Mouse (Mus musculus): ENCODE data around the gene Vps18. TPM values are rescaled to one million over a fixed set of nuclear protein-coding genes. Genes with fewer than 3 reads are reported as not detected.

The Vps18 gene
- polyA plus RNA-seq, 1 experiment: 18.2 TPM

DNA sequence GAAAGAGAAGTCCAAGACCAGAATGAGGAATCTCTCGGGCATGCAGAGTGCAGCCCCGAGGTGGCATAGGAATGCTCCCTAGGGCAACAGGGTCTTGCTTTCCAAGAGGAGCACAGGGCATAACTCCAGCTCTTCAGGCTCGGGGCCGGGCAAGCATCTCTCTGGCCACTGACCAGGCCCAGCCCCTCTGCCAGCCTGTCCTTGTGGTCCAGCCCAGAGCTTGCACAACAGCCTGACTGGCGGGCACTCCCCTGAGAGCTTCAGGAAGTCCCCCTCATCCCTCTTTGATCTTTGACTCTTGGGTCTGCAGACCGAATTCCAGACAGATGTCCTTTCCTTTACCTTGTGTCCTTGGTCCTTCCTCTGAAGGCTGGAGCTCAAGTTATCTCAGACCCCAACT, 14.3 kb downstream of the Vps18 start:
- Histone ChIP-seq H3K79me2 (ENCODE audit: control insufficient read depth, insufficient read depth) (no peaks in the 10 kb centered on the region), H3K27me3 (ENCODE audit: control insufficient read depth, insufficient read depth, insufficient read length) (no peaks in the 10 kb centered on the region), H3K36me3 (ENCODE audit: control insufficient read depth, insufficient read depth) (peaks cover 1% of the 10 kb centered on the region), H3K4me2 (ENCODE audit: low read depth) (no peak overlapping the region), H3ac (ENCODE audit: control insufficient read depth, insufficient read length) (no peak overlapping the region), H3K4me3 (no peak overlapping the region)
- TF ChIP-seq SRF (IDR thresholded peaks at IDR 0.05; ENCODE audit: control insufficient read depth, insufficient read length, low read depth) (no peak), E2F4 (IDR thresholded peaks at IDR 0.05; ENCODE audit: insufficient read depth) (no peak), TCF12 (IDR thresholded peaks at IDR 0.05; ENCODE audit: insufficient read depth, poor library complexity, severe bottlenecking) (no peak), USF1 (IDR thresholded peaks at IDR 0.05; ENCODE audit: low read depth) (no peak), POLR2AphosphoS2 (IDR thresholded peaks at IDR 0.05; ENCODE audit: insufficient read length, low read depth) (no peak), TCF3 (IDR thresholded peaks at IDR 0.05; ENCODE audit: insufficient read length, low read depth) (no peak), POLR2A (IDR thresholded peaks at IDR 0.05; ENCODE audit: insufficient read length, low read depth) (no peak), REST (IDR thresholded peaks at IDR 0.05; ENCODE audit: insufficient read depth, insufficient read length) (no peak), MYOD1 (IDR thresholded peaks at IDR 0.05; ENCODE audit: control insufficient read depth in 1 of 3, insufficient read length in 2 of 3, low read depth in 2 of 3) (no peak), CEBPB (IDR thresholded peaks at IDR 0.05; ENCODE audit: insufficient read depth, poor library complexity, severe bottlenecking) (no peak), MAX (IDR thresholded peaks at IDR 0.05; ENCODE audit: low read depth) (no peak), MYOG (IDR thresholded peaks at IDR 0.05; ENCODE audit: control insufficient read depth in 1 of 3, insufficient read depth in 1 of 3, insufficient read length in 2 of 3, low read depth in 2 of 3) (no peak)

DNA sequence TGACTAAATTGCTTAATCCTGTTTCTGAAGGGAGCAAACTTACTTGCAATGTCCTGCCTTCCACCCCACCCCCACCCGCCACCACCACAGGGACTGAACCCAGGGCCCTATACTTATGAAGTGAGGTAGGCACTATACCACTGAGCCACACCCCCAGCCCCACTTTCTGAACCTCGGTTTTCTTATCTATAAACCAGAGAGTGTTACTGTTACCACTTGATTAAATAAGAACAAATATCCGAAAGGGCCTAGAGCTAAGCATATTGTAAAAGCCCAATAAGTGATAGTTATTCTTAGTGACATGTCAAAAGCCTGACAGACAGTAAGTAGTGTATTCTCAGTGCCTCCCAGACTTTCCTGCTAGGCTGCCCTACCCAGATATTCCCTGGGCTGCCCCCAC, 15.9 kb downstream of the Vps18 start:
- no peak overlapping the region for H3K4me2 ChIP-seq (ENCODE audit: low read depth)
- no peaks in the 10 kb centered on the region for H3K79me2 ChIP-seq (ENCODE audit: control insufficient read depth, insufficient read depth)
- no peaks in the 10 kb centered on the region for H3K36me3 ChIP-seq (ENCODE audit: control insufficient read depth, insufficient read depth)
- H3ac ChIP-seq (ENCODE audit: control insufficient read depth, insufficient read length): no peak overlapping the region
- H3K27me3 ChIP-seq (ENCODE audit: control insufficient read depth, insufficient read depth, insufficient read length): no peaks in the 10 kb centered on the region
- H3K4me3 ChIP-seq: no peak overlapping the region
- TF ChIP-seq USF1 (IDR thresholded peaks at IDR 0.05; ENCODE audit: low read depth): no peak
- TF ChIP-seq E2F4 (IDR thresholded peaks at IDR 0.05; ENCODE audit: insufficient read depth): no peak
- no peak for TF ChIP-seq MAX (IDR thresholded peaks at IDR 0.05; ENCODE audit: low read depth)
- no peak for TF ChIP-seq TCF12 (IDR thresholded peaks at IDR 0.05; ENCODE audit: insufficient read depth, poor library complexity, severe bottlenecking)
- TF ChIP-seq POLR2A (IDR thresholded peaks at IDR 0.05; ENCODE audit: insufficient read length, low read depth): no peak
- TF ChIP-seq MYOG (IDR thresholded peaks at IDR 0.05; ENCODE audit: control insufficient read depth in 1 of 3, insufficient read depth in 1 of 3, insufficient read length in 2 of 3, low read depth in 2 of 3): no peak
- TF ChIP-seq REST (IDR thresholded peaks at IDR 0.05; ENCODE audit: insufficient read depth, insufficient read length): no peak
- TF ChIP-seq POLR2AphosphoS2 (IDR thresholded peaks at IDR 0.05; ENCODE audit: insufficient read length, low read depth): no peak
- no peak for TF ChIP-seq CEBPB (IDR thresholded peaks at IDR 0.05; ENCODE audit: insufficient read depth, poor library complexity, severe bottlenecking)

DNA sequence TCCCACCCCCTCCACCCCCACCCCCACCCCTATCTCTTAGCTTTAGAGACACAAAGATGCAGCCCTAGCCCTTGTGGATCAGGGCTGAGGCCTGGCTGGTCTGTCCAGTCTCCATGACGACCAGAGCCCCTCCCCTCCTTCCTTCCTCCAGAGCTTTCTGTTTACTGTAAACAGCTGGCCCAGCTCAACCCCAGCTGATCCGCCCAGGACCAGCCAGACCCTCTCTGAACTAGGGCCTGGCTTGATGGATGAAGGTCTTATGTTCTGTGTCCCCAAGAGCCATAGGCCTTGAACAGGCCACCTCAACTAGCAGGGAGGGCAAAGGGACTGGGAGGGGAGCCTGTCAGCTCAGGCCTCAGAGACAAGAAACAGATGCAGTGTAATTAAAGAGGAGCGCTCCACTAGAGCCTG, 16.3 kb downstream of the Vps18 start:
- Histone ChIP-seq H3K27me3 (ENCODE audit: control insufficient read depth, insufficient read depth, insufficient read length) (no peaks in the 10 kb centered on the region), H3K36me3 (ENCODE audit: control insufficient read depth, insufficient read depth) (no peaks in the 10 kb centered on the region), H3K4me2 (ENCODE audit: low read depth) (no peak overlapping the region), H3ac (ENCODE audit: control insufficient read depth, insufficient read length) (no peak overlapping the region), H3K79me2 (ENCODE audit: control insufficient read depth, insufficient read depth) (no peaks in the 10 kb centered on the region), H3K4me3 (no peak overlapping the region)
- no peak for TF ChIP-seq TCF3 (IDR thresholded peaks at IDR 0.05; ENCODE audit: insufficient read length, low read depth)

DNA sequence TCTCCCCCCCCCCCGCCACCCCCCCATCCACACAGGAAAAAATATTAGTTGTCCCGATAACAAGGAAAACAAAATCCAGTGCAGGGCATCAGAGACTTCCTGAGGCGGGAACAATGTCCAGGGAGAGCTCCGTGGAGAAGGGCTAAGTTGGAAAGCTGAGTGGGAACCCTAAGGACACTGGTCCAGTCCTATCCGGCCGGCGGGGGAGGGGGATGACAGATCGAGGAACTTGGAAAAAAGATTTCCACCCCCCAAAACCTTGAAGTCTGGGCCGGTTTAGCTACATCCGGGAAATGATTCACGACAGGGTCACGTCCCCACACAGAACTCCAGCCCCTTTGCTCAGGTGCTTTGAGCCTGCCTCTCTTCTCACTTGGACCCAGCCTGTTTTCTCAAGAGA, 23.0 kb downstream of the Vps18 start:
- Histone ChIP-seq H3K79me2 (ENCODE audit: control insufficient read depth, insufficient read depth) (no peaks in the 10 kb centered on the region), H3K4me2 (ENCODE audit: low read depth) (no peak overlapping the region), H3K4me3 (no peak overlapping the region), H3K27me3 (ENCODE audit: control insufficient read depth, insufficient read depth, insufficient read length) (no peaks in the 10 kb centered on the region), H3ac (ENCODE audit: control insufficient read depth, insufficient read length) (no peak overlapping the region), H3K36me3 (ENCODE audit: control insufficient read depth, insufficient read depth) (no peaks in the 10 kb centered on the region)
- no peak for TF ChIP-seq CEBPB (IDR thresholded peaks at IDR 0.05; ENCODE audit: insufficient read depth, poor library complexity, severe bottlenecking)
- TF ChIP-seq MYOG (IDR thresholded peaks at IDR 0.05; ENCODE audit: control insufficient read depth in 1 of 3, insufficient read depth in 1 of 3, insufficient read length in 2 of 3, low read depth in 2 of 3): no peak
- no peak for TF ChIP-seq MYOD1 (IDR thresholded peaks at IDR 0.05; ENCODE audit: control insufficient read depth in 1 of 3, insufficient read length in 2 of 3, low read depth in 2 of 3)
- no peak for TF ChIP-seq POLR2AphosphoS2 (IDR thresholded peaks at IDR 0.05; ENCODE audit: insufficient read length, low read depth)
- no peak for TF ChIP-seq E2F4 (IDR thresholded peaks at IDR 0.05; ENCODE audit: insufficient read depth)
- no peak for TF ChIP-seq TCF12 (IDR thresholded peaks at IDR 0.05; ENCODE audit: insufficient read depth, poor library complexity, severe bottlenecking)
- TF ChIP-seq SRF (IDR thresholded peaks at IDR 0.05; ENCODE audit: control insufficient read depth, insufficient read length, low read depth): no peak
- TF ChIP-seq TCF3 (IDR thresholded peaks at IDR 0.05; ENCODE audit: insufficient read length, low read depth): no peak
- no peak for TF ChIP-seq MAX (IDR thresholded peaks at IDR 0.05; ENCODE audit: low read depth)
- TF ChIP-seq POLR2A (IDR thresholded peaks at IDR 0.05; ENCODE audit: insufficient read length, low read depth): no peak

DNA sequence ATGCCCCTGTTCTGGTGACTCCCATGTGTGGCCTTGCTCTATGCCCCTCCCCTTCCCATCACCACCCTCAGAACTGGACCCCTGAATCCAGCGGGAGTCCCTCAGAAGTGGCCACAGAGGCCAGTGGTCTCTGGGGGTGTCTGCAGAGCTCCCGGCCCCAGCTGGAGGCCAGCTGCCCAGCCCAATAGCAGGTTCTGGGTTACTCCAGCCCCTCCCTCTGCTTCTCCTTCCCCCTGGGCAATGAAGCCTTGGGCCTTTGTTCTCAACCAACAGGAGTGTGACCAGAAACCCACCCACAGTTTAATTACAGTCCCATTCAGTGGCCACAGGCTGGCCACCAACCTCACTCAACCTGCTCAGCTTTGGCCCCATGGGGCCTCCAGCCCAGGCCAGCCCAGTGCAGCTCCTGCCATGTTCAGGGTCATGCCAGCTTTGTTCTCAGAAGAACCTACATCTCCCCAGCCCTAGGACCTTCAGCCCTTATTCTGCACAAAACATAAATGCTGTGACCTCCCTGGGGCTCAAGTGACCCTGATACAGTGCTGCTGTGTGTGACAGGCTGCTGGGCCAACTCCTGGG, 23.9 kb downstream of the Vps18 start:
- H3K27me3 ChIP-seq (ENCODE audit: control insufficient read depth, insufficient read depth, insufficient read length): no peaks in the 10 kb centered on the region
- no peak overlapping the region for H3K4me2 ChIP-seq (ENCODE audit: low read depth)
- H3ac ChIP-seq (ENCODE audit: control insufficient read depth, insufficient read length): no peak overlapping the region
- H3K36me3 ChIP-seq (ENCODE audit: control insufficient read depth, insufficient read depth): no peaks in the 10 kb centered on the region
- no peak for TF ChIP-seq POLR2AphosphoS2 (IDR thresholded peaks at IDR 0.05; ENCODE audit: insufficient read length, low read depth)
- TF ChIP-seq REST (IDR thresholded peaks at IDR 0.05; ENCODE audit: insufficient read depth, insufficient read length): no peak
- TF ChIP-seq CEBPB (IDR thresholded peaks at IDR 0.05; ENCODE audit: insufficient read depth, poor library complexity, severe bottlenecking): no peak
- no peak for TF ChIP-seq TCF3 (IDR thresholded peaks at IDR 0.05; ENCODE audit: insufficient read length, low read depth)
- TF ChIP-seq POLR2A (IDR thresholded peaks at IDR 0.05; ENCODE audit: insufficient read length, low read depth): no peak
- no peak for TF ChIP-seq USF1 (IDR thresholded peaks at IDR 0.05; ENCODE audit: low read depth)
- TF ChIP-seq MAX (IDR thresholded peaks at IDR 0.05; ENCODE audit: low read depth): no peak
- no peak for TF ChIP-seq TCF12 (IDR thresholded peaks at IDR 0.05; ENCODE audit: insufficient read depth, poor library complexity, severe bottlenecking)
- no peak for TF ChIP-seq MYOD1 (IDR thresholded peaks at IDR 0.05; ENCODE audit: control insufficient read depth in 1 of 3, insufficient read length in 2 of 3, low read depth in 2 of 3)
- no peak for TF ChIP-seq E2F4 (IDR thresholded peaks at IDR 0.05; ENCODE audit: insufficient read depth)
- no peaks in the 10 kb centered on the region for H3K79me2 ChIP-seq (ENCODE audit: control insufficient read depth, insufficient read depth)
- no peak overlapping the region for H3K4me3 ChIP-seq
